Mouse (Mus musculus): ENCODE results near the gene Pbx3.

GRCm38 (mm10) chr2:34225470-34225869 lies 147.5 kb downstream of the Pbx3 start:
- no peak for TF ChIP-seq CTCF (IDR thresholded peaks at IDR 0.05; ENCODE audit: low read depth)
- no peak for TF ChIP-seq EP300 (IDR thresholded peaks at IDR 0.05; ENCODE audit: low read depth)
